Mouse (Mus musculus) adrenal gland, adult 8-10 months (tissue): ENCODE measurements at regions not wholly inside any gene's neighbourhood (a gene's known extent, or its start where the extent isn't known, plus 50 kb on each side); places are given as distances from the start of the nearest gene placed in this dataset.

Experiments
- DNase-seq: peaks from one replicate; pipeline ENCODE4 v3.0.0; 2022

- peak; percentile 44 for DNase-seq
Observed at GRCm38 (mm10) chr14:91889141-91889631, 2001.3 kb downstream of the Pcdh9 start.

- DNase-seq: no peak
Observed at GRCm38 (mm10) chr14:91865935-91866664, 2024.4 kb downstream of the Pcdh9 start.

GRCm38 (mm10) chr14:91852258-91852657 is 2038.2 kb downstream of the Pcdh9 start:
- DNase-seq: no peak
